Mouse (Mus musculus) left cerebral cortex, postnatal 25 days (tissue): ENCODE results near the gene Cyp2c38. TPM values are rescaled to one million over a fixed set of nuclear protein-coding genes. Genes with fewer than 3 reads are reported as not detected.
"Not testable (repeated sequence)": the region's sequence is repeated elsewhere in the genome, so short reads cannot be mapped to it uniquely, and the experiment has no call there.

Source experiments
- DNase-seq, 2 experiments: peaks; one replicate each; pipeline ENCODE4 v3.0.0; 2022; ENCODE audit warnings: low spot score in 2 of 2, mixed read lengths in 1 of 2
- intact Hi-C: fragments of 180-260 bp; cut with DNase I; formaldehyde crosslinking; loops from one replicate; pipeline ENCODE4 v1.15.1; 2025
- total RNA-seq, 2 experiments: library from RNA; stranded (reverse); gene quantifications; 2 replicates each; pipeline ENCODE4 v1.2.3; 2021

Cyp2c38 gene
- not detected for total RNA-seq

DNA sequence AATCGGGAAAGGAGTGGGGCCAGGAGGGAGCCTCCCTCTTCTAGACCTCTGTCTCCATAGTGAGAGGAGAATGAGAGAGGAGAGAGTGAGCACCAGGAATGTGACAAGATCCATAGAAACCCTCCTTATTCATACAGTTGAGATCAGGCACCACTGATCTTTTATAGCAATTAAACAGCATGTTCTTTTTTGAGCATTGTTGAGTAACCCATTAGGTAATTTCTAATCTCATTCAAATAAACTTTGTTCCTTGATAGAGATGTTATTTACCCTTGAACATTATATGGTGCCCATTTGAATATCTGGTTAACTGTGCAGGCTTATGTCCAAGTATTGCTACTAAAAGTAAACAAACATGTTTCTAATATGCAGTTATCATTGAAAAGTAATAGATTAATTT lies at the start of gene Cyp2c38:
Cyp2c38 (minus strand) TSS at position 135 of the 400 bp plus-strand sequence.
- no peak for DNase-seq
- intact Hi-C loops = no loop called here

DNA sequence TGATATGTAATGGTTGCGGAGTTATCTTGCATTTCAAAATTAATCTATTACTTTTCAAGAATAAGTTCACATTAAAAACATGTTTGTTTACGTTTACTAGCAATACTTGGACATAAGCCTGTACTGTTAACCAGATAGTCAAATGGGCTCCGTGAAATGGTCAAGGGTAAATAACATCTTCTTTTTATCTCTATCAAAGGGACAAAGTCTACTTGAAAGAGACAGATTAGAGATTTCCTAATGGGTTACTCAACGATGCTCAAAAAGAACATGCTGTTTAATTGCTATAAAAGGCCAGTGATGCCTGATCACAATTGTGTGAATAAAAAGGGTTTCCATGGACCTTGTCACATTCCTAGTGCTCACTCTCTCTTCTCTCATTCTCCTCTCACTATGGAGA lies 47.7 kb upstream of the Cyp2c38 start, which contains the start of gene Cyp2c39:
Cyp2c39 (plus strand) TSS at position 329 of the 400 bp plus-strand sequence.
- DNase-seq = no peak
- intact Hi-C loops = no loop called here

DNA sequence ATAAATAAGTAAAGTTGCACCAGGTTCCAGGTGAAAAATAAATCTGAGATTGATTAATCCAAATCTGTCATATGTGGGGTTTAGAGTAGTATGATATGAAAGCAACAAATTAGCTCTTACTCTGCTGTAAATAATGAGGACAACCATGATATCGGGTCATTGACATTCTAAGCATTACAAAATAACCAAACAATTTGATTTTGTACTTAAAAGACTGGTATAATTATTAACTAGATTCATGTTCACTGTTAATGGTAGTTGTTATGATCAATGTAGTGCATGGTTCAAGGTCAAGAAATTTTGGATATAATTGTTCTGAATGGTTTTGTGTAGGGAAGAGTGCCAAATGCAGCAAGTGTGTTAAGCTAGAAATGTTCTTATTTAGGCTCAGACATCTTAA lies 46.7 kb upstream of the Cyp2c38 start:
- intact Hi-C loops = no loop called here
- no peak for DNase-seq

DNA sequence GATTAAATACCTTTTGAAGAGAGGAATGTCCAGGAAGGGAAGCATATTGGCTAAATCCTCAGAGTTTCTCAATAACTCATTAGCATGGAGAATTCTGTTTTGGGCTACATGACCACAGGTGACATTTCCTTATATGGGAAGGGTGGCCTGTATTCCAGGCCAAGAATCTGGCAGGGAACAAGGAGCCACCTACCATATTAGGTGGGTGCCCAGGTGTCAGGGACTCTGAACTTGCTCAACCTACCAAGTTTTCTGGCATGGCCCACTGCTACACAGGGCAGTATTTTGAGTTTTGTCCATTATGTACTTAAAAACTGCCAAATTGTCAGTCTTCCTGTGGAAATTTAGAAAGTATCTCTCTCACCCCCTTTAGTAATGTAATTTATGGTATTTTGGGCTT lies 43.5 kb upstream of the Cyp2c38 start:
- intact Hi-C loops = no loop called here
- no peak for DNase-seq

DNA sequence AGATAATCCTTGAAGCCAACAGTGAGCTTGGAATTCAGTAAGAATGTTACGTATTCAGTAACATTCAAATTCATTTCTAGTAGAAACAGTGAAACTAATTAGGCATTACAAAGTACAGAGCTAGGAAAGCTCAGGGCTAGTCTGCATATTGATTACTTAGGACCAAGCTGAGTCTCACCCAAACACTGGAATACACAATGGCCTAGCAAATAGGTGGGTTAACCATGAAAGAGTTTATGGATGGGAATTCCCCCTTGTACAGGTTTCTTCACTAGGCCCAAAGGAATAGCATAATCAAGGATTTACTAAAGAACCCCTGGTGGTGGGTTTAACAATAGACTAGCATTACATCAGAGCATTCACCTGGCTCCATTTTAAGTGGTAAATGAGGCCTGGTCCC lies 21.1 kb upstream of the Cyp2c38 start:
- intact Hi-C loops, DNase-seq: not testable (repeated sequence)

DNA sequence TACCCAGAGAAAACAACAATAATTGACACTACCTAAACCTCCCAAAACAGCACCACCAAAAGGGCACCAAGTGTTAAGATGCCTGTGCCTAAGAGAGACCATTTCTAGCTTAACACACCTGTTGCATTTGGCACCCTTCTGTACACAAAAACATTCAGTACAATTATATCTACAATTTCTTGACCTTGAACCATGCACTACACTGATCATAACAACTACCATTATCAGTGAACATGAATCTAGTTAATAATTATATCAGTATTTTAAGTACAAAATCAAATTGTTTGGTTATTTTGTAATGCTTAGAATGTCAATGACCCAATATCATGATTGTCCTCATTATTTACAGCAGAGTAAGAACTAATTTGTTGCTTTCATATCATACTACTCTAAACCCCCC lies 1.0 kb upstream of the Cyp2c38 start:
- intact Hi-C loops = no loop called here
- DNase-seq = no peak

Other genes with a start within 250 kb of the Cyp2c38 start
- not detected for gene Cyp2c29, start 193.7 kb downstream of the Cyp2c38 start, total RNA-seq
- not detected for gene Cyp2c39, start 47.8 kb upstream of the Cyp2c38 start, total RNA-seq
- not detected for gene Cyp2c67, start 186.0 kb upstream of the Cyp2c38 start, total RNA-seq